Mouse (Mus musculus): ENCODE data around the gene Grm5.

Grm5 gene

GRCm38 (mm10) chr7:87583868-87584267 is at the start of gene Grm5:
Gene Grm5, plus strand, starts transcription at chr7:87584168.
- DNase-seq (ENCODE audit: inconsistent age in 2 of 2, low spot score in 1 of 2): no peak

- DNase-seq (ENCODE audit: inconsistent age in 2 of 2, low spot score in 1 of 2): peak; percentile 23 to 58
These were observed 44.9 kb upstream of the Grm5 start for GRCm38 (mm10) chr7:87539031-87539430.

GRCm38 (mm10) chr7:87565300-87565699 is 18.7 kb upstream of the Grm5 start:
- DNase-seq (ENCODE audit: inconsistent age in 2 of 2, low spot score in 1 of 2): peak in 1 of 2 experiments; percentile 38

- peak in 1 of 2 experiments; percentile 55 for DNase-seq (ENCODE audit: inconsistent age in 2 of 2, low spot score in 1 of 2)
These were observed 17.5 kb upstream of the Grm5 start for GRCm38 (mm10) chr7:87566476-87566875.

GRCm38 (mm10) chr7:87584281-87584701 is 323 bp downstream of the Grm5 start:
- DNase-seq (ENCODE audit: inconsistent age in 2 of 2, low spot score in 1 of 2): no peak

GRCm38 (mm10) chr7:87586271-87586937 is 2.4 kb downstream of the Grm5 start:
- DNase-seq (ENCODE audit: inconsistent age in 2 of 2, low spot score in 1 of 2): no peak

GRCm38 (mm10) chr7:87587976-87588375 is 4.0 kb downstream of the Grm5 start:
- DNase-seq (ENCODE audit: inconsistent age in 2 of 2, low spot score in 1 of 2): peak in 1 of 2 experiments; percentile 20

GRCm38 (mm10) chr7:87626251-87626650 is 42.3 kb downstream of the Grm5 start:
- DNase-seq (ENCODE audit: inconsistent age in 2 of 2, low spot score in 1 of 2): no peak

- no peak for DNase-seq (ENCODE audit: inconsistent age in 2 of 2, low spot score in 1 of 2)
These were observed 51.6 kb downstream of the Grm5 start for GRCm38 (mm10) chr7:87635530-87635929.

- no peak for DNase-seq (ENCODE audit: inconsistent age in 2 of 2, low spot score in 1 of 2)
These were observed 66.6 kb downstream of the Grm5 start for GRCm38 (mm10) chr7:87650610-87651009.

GRCm38 (mm10) chr7:87661794-87662193 is 77.8 kb downstream of the Grm5 start:
- DNase-seq (ENCODE audit: inconsistent age in 2 of 2, low spot score in 1 of 2): no peak

GRCm38 (mm10) chr7:87664041-87664440 is 80.1 kb downstream of the Grm5 start:
- DNase-seq (ENCODE audit: inconsistent age in 2 of 2, low spot score in 1 of 2): no peak

- DNase-seq (ENCODE audit: inconsistent age in 2 of 2, low spot score in 1 of 2): peak in 1 of 2 experiments; percentile 33
These were observed 132.4 kb downstream of the Grm5 start for GRCm38 (mm10) chr7:87716393-87716792.

- no peak for DNase-seq (ENCODE audit: inconsistent age in 2 of 2, low spot score in 1 of 2)
These were observed 134.7 kb downstream of the Grm5 start for GRCm38 (mm10) chr7:87718631-87719030.

- DNase-seq (ENCODE audit: inconsistent age in 2 of 2, low spot score in 1 of 2): no peak
These were observed 150.5 kb downstream of the Grm5 start for GRCm38 (mm10) chr7:87734511-87734910.

- DNase-seq (ENCODE audit: inconsistent age in 2 of 2, low spot score in 1 of 2): no peak
These were observed 178.0 kb downstream of the Grm5 start for GRCm38 (mm10) chr7:87761945-87762344.

GRCm38 (mm10) chr7:87762376-87762775 is 178.4 kb downstream of the Grm5 start:
- no peak for DNase-seq (ENCODE audit: inconsistent age in 2 of 2, low spot score in 1 of 2)

- no peak for DNase-seq (ENCODE audit: inconsistent age in 2 of 2, low spot score in 1 of 2)
These were observed 203.6 kb downstream of the Grm5 start for GRCm38 (mm10) chr7:87787560-87787959.

- no peak for DNase-seq (ENCODE audit: inconsistent age in 2 of 2, low spot score in 1 of 2)
These were observed 205.0 kb downstream of the Grm5 start for GRCm38 (mm10) chr7:87788963-87789362.

GRCm38 (mm10) chr7:87793896-87794295 is 209.9 kb downstream of the Grm5 start:
- no peak for DNase-seq (ENCODE audit: inconsistent age in 2 of 2, low spot score in 1 of 2)

- DNase-seq (ENCODE audit: inconsistent age in 2 of 2, low spot score in 1 of 2): no peak
These were observed 240.9 kb downstream of the Grm5 start for GRCm38 (mm10) chr7:87824898-87825297.

GRCm38 (mm10) chr7:87834669-87835068 is 250.7 kb downstream of the Grm5 start:
- no peak for DNase-seq (ENCODE audit: inconsistent age in 2 of 2, low spot score in 1 of 2)

- no peak for DNase-seq (ENCODE audit: inconsistent age in 2 of 2, low spot score in 1 of 2)
These were observed 254.6 kb downstream of the Grm5 start for GRCm38 (mm10) chr7:87838579-87838978.
